Mouse (Mus musculus) liver, embryonic 12.5 days (tissue): ENCODE data around the gene Actrt3. TPM values are rescaled to one million over a fixed set of nuclear protein-coding genes. Genes with fewer than 3 reads are reported as not detected.

Experiments used
- ATAC-seq: fragments of 200-750 bp; cut with Nextera tagmentation; 2 replicates; pipeline ENCODE4 v1.8.0; 2017; ENCODE audit warnings: moderate number of reproducible peaks, mild to moderate bottlenecking, moderate library complexity
- H3K27ac ChIP-seq: fragments of 300-500 bp; sonication (generic); 2 replicates; pipeline ENCODE4 v1.5.1; 2016; ENCODE audit warnings: mild to moderate bottlenecking
- H3K27me3 ChIP-seq: fragments of 300-500 bp; sonication (generic); replicated peaks from 2 replicates; pipeline ENCODE4 v1.6.1; 2016; ENCODE audit warnings: mild to moderate bottlenecking, moderate library complexity
- H3K36me3 ChIP-seq: fragments of 300-500 bp; sonication (generic); 2 replicates; pipeline ENCODE4 v1.6.1; 2016; ENCODE audit warnings: mild to moderate bottlenecking, moderate library complexity
- H3K4me1 ChIP-seq: fragments of 300-500 bp; sonication (generic); 2 replicates; pipeline ENCODE4 v1.6.1; 2016
- H3K4me2 ChIP-seq: fragments of 300-500 bp; sonication (generic); 2 replicates; pipeline ENCODE4 v1.6.1; 2016; ENCODE audit warnings: mild to moderate bottlenecking, moderate library complexity
- H3K4me3 ChIP-seq: fragments of 300-500 bp; sonication (generic); 2 replicates; pipeline ENCODE4 v1.5.1; 2016; ENCODE audit warnings: mild to moderate bottlenecking, moderate library complexity
- H3K9ac ChIP-seq: fragments of 300-500 bp; sonication (generic); 2 replicates; pipeline ENCODE4 v1.6.1; 2016; ENCODE audit warnings: mild to moderate bottlenecking, moderate library complexity
- H3K9me3 ChIP-seq: fragments of 300-500 bp; sonication (generic); replicated peaks from 2 replicates; pipeline ENCODE4 v1.6.1; 2016; ENCODE audit warnings: mild to moderate bottlenecking, moderate library complexity
- WGBS: fragments of 180-500 bp; shearing (Covaris S2); methylation state at CpG from one replicate; pipeline ENCODE4 v1.1.7; 2016; ENCODE audit not compliant: insufficient replicate concordance; 5-methylcytosine and 5-hydroxymethylcytosine counted together
- polyA plus RNA-seq: library from polyadenylated mRNA; unstranded; fragments of >200 nt; fragmentation: Nextera tagmentation; extraction: Ambion mirVana; gene quantifications from 2 replicates; pipeline ENCODE4 v1.2.1, GENCODE M21; 2016

Actrt3 gene
- polyA plus RNA-seq, 1 experiment from 2014 or later: not detected

- Histone ChIP-seq H3K9me3 (no peaks in the 10 kb centered on the region), H3K27me3 (no peaks in the 10 kb centered on the region), H3K36me3 (no peaks in the 10 kb centered on the region), H3K4me2 (no peak overlapping the region), H3K27ac (no peak overlapping the region), H3K9ac (no peak overlapping the region), H3K4me1 (no peaks in the 10 kb centered on the region), H3K4me3 (no peak overlapping the region)
- ATAC-seq: no peak
- WGBS: 45% methylated on average over 6 of the region's 6 CpGs
These were observed 38.9 kb downstream of the Actrt3 start for GRCm38 (mm10) chr3:30560677-30561314.

DNA sequence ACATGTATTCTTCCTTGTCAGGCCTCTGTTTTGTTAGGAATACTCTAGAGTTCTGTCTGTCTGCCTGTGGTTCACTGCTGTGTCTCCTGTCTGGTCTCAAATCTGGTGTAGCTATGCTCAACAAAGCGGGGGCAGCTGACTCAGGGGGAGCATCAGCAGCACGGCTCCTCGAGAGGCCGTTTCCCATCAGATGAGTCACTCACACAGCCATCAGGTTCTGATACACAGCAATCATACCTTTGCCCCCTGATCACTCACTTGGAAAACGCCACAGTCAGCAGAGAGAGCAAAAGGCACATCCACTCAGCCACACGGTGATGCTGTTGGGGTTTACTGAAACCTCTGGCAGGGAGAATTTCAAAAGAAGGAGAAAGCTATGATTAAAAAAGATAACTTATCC is 46.0 kb downstream of the Actrt3 start:
- Histone ChIP-seq H3K27me3 (no peaks in the 10 kb centered on the region), H3K4me3 (no peak overlapping the region), H3K36me3 (no peaks in the 10 kb centered on the region), H3K4me2 (no peak overlapping the region), H3K9me3 (no peaks in the 10 kb centered on the region), H3K27ac (no peak overlapping the region), H3K9ac (no peak overlapping the region), H3K4me1 (no peaks in the 10 kb centered on the region)
- no peak for ATAC-seq
- 64% methylated on average over 6 of the region's 6 CpGs for WGBS

- H3K4me2 ChIP-seq: no peak overlapping the region
- H3K4me3 ChIP-seq: no peak overlapping the region
- H3K27me3 ChIP-seq: no peaks in the 10 kb centered on the region
- H3K4me1 ChIP-seq: no peaks in the 10 kb centered on the region
- ATAC-seq: no peak
- H3K27ac ChIP-seq: no peak overlapping the region
- no peak overlapping the region for H3K9ac ChIP-seq
- no peaks in the 10 kb centered on the region for H3K36me3 ChIP-seq
- no peaks in the 10 kb centered on the region for H3K9me3 ChIP-seq
- WGBS: 50% methylated on average over 2 of the region's 2 CpGs
These were observed 49.5 kb downstream of the Actrt3 start for GRCm38 (mm10) chr3:30550218-30550617.

- no peak overlapping the region for H3K9ac ChIP-seq
- H3K4me1 ChIP-seq: no peaks in the 10 kb centered on the region
- 69% methylated on average over 7 of the region's 7 CpGs for WGBS
- no peaks in the 10 kb centered on the region for H3K9me3 ChIP-seq
- H3K4me3 ChIP-seq: no peak overlapping the region
- no peaks in the 10 kb centered on the region for H3K27me3 ChIP-seq
- ATAC-seq: no peak
- no peak overlapping the region for H3K4me2 ChIP-seq
- H3K36me3 ChIP-seq: no peaks in the 10 kb centered on the region
- no peak overlapping the region for H3K27ac ChIP-seq
These were observed 50.8 kb downstream of the Actrt3 start for GRCm38 (mm10) chr3:30548928-30549327.

DNA sequence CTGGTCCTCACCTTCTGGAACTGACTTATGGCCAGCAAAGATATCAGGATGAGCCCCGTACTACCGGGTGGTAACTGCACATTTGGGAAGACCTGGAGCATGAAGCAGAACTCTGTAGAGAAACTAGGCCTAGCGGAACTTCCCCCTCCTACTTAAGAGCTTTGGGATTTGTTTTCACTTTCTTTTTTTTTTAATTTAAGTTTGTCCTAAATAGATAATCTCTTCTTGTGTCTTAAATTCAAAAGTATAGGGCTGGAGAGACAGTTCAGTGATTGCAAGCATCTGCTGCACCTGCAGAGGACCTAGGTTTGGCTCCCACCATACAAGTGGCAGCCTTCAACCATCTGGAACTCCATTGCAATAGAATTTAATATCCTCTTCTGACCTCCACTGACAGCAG is 51.8 kb downstream of the Actrt3 start, which contains the start of gene Mecom:
Mecom (minus strand) TSS at position 101 of the 400 bp plus-strand sequence.
- no peak within 1 kb of the TSS for H3K9ac ChIP-seq
- no peaks in the 10 kb centered on the region for H3K9me3 ChIP-seq
- H3K27me3 ChIP-seq: no peaks in the 10 kb centered on the region
- no peak within 1 kb of the TSS for H3K4me2 ChIP-seq
- no peaks in the 10 kb centered on the region for H3K36me3 ChIP-seq
- no peak within 1 kb of the TSS for H3K27ac ChIP-seq
- 73% methylated on average over 3 of the region's 3 CpGs for WGBS
- ATAC-seq: no peak
- no peak within 1 kb of the TSS for H3K4me3 ChIP-seq
- H3K4me1 ChIP-seq: no peaks in the 10 kb centered on the region

Other genes starting within 250 kb of the Actrt3 start
- gene Mecom, start 51.9 kb downstream of the Actrt3 start, polyA plus RNA-seq: 1.8 and 2.3 TPM in 2 replicates
- gene Mynn, start 2.1 kb upstream of the Actrt3 start, polyA plus RNA-seq: 15.8 and 17.2 TPM in 2 replicates
- gene Lrriq4, start 44.6 kb upstream of the Actrt3 start, polyA plus RNA-seq: not detected in 2 replicates
- 0.13 and 0.38 TPM in 2 replicates for gene Lrrc34, start 47.9 kb upstream of the Actrt3 start, polyA plus RNA-seq
- gene Lrrc31, start 99.9 kb upstream of the Actrt3 start, polyA plus RNA-seq: not detected in 2 replicates
- gene Samd7, start 146.4 kb upstream of the Actrt3 start, polyA plus RNA-seq: 0.05 TPM in 1 of 2 replicates, not detected in the other
- 60.5 and 65.5 TPM in 2 replicates for gene Sec62, start 192.9 kb upstream of the Actrt3 start, polyA plus RNA-seq